Mouse (Mus musculus): ENCODE results near the gene Mast3. TPM values are rescaled to one million over a fixed set of nuclear protein-coding genes. Genes with fewer than 3 reads are reported as not detected.

The Mast3 gene
- total RNA-seq, 1 experiment from 2014 or later = 27.4 TPM

DNA sequence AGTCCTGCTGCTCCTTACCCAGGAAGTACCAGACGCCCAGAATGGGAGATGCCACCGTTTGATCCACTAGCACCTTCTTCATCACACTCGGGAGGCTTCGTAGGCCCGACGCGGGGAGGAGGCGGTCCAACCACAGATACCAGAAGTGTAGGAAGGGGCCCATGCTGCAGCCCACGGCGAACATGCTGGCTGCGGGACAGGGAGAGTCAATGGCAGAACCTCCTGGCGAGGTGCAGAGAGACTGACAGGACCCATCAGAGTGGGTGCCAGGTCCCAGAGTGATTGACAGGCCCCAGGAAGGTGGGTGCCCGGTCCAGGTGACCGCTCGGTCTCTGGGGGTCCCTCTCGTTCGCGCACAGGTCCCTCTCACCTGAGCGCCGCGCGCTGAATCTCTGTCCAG, 44.5 kb downstream of the Mast3 start:
- no peak for DNase-seq

DNA sequence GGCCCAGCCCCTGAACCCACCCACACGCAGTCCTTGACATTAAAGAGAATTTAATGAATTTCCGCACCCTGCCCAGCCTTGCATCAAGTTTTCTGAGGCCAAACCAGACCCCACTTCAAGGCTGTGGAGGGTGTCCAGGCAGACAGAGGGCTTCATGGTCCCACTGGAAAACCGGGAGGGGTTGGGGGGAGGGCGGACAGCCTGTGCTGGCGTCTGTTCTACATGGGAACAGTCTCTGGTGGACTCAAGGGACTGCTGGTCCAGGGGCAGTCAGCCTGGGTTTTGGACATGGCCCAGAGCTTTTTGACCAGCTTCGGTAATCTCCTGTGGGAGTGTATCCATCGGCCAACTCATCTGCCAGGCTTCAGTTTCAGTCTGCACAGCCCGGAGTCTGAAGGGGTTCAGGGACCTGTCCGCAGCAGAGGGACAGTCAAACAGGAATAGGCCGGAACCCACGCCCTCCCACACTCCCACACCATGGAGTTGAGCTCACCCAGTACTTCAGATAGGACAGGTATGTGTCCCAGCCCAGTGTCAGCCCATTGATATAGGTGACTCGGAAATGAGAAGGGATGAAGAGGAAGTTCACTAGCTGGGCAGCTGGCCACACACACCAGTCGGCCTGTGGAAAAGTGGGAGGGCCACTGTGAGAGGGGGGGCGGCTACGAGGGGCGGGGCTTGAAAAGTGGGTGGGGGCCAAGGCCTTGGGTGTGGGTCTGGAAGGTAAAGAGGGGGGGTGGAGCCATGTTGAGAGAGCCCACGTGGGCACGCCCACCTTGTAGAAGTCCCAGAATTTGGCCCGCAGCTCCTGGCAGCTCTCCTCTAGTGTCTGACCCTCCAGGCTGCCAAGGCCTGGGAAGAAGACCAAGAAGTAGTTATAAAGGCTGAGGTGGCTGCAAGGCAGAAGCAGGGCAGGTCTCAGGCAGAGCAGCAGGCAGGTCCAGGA, 46.0 kb downstream of the Mast3 start:
- peak; percentile 75 for DNase-seq

DNA sequence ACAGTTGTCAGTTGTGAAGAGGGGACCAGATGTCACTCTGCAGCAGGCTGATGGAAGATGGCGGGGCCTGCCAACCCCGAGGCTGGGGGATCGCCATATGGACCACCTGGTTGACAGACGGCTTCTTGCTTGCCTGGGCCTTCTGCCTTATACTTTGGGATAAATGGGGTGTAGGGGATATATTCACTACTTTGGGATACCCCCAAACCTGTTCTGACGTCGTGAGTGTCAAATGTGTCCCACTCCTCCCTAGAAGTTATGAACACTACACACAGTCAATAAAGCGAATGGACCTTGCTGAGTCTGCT, 46.6 kb downstream of the Mast3 start:
- DNase-seq = no peak

DNA sequence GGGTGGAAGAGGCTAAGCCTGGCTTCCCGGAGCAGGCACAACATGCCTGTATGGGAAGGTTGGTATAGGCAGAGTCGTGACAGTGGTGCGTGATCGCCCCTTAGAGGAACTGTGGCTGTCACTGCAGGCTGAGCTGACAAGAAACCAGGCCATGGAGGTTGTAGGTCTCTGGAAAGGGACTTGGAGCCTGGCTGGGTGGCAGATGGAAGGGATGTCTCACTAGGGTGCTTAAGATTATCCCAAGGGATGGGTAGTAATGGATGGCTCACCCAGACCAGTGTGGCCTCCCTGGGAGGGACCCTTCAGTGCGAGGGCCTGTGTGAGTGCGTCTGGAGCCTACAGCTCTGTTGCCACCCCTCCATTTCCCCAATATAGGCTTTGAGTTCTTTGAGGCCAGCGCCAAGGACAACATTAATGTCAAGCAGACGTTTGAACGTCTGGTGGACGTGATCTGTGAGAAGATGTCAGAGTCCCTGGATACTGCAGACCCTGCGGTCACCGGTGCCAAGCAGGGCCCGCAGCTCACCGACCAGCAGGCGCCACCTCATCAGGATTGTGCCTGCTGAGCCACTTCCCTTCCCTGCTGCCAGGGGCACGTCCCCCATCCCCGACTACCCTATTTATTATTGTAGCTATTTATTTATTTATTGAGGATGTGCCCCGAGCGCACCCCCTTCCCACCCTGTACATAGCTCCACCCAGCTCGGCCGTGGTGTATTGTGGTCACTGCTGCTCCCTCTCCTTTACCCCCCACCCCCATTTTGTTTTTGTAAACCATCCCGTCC, 47.1 kb downstream of the Mast3 start:
- no peak for DNase-seq

DNA sequence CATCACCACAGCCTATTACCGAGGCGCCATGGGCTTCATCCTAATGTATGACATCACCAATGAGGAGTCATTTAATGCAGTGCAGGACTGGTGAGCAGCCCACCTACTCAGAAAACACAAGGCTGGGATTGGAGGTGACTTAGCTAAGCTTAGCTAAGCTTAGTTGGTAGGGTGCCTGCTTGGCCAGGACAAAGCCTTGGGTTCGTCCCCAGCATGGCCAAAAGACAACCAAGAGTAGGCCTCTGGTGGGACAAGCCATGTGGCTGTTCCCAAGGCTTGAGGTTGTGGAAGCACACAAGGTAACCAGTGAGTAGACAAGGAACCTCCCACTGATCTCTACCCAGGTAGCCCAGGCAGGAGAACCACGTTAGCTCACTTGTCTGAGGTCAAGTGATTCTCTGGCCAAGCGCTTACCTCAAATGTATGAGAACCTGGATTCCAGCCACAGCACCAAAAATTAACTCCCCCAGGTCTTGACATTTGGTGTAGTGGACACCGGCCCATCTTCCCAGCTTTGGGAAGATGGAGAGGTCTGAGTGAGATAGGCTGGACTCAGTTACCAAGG, 48.3 kb downstream of the Mast3 start:
- DNase-seq = no peak

DNA sequence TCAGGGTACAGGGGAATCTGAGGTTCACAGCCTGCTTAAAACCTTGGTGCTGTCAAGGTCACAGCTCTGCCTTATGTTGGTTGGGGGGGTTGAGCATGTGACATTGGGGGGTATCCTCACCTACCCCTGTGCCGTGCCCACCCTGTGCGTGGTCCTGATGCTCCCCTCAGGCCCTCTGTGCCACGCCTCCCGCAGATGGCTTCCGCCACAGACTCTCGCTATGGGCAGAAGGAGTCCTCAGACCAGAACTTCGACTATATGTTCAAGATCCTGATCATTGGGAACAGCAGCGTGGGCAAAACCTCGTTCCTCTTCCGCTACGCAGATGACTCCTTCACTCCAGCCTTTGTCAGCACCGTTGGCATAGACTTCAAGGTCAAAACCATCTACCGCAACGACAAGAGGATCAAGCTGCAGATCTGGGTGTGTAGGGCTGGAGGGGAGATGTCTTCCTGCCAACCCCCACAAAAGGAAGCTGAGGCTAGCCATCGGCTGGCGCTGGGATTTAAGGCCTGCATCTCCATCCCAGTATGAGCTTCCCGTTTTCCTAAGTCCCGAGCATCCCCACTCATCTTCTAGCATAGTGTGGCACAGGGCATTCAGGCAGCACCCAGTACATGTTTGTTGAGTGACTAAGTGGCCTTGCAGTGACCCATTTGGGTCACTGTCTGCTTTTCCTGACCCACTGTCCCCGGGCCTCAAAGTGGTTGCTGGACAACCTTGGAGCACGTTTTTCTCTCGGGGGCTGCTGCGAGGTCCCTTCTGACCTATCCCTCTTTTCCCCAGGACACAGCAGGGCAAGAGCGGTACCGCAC, 49.0 kb downstream of the Mast3 start:
- DNase-seq = no peak

DNA sequence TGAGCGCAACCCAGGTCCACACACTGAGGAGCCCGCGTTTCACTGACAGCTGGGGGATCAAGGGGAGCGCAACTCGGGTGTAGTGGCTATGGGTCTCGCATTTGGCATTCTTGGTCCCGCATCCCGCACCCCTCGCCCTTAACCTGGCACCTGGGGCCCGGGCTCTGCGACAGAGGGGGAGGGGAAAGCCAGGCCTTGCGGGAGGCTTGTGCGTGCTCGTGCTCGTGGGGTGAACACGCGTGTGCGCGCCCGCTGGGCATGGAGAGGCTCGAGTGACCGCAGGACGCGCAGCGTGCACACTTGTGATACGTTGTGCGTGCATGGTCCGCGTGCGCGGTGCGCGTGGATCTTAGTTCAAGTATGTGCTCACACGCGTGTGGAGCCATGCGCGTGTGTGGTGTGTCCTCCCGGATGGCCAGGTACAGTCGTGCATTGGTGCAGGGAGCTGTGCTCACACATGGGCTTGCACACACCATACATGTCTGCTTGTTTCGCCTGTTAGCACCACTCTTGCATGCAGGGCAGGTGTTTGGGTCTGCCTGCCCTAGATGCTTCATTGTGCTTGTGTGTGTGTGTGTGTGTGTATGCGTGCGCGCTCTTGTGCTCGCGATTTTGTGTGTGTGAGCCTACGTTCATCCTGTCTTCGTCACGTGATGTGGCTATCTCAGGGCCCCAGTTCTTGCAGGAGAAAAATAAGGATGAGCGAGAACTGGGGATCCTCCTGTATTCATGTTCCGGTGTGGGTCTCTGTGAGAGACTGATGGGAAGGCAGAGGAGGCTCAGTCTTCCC, 49.8 kb downstream of the Mast3 start:
- DNase-seq = peak; percentile 66

DNA sequence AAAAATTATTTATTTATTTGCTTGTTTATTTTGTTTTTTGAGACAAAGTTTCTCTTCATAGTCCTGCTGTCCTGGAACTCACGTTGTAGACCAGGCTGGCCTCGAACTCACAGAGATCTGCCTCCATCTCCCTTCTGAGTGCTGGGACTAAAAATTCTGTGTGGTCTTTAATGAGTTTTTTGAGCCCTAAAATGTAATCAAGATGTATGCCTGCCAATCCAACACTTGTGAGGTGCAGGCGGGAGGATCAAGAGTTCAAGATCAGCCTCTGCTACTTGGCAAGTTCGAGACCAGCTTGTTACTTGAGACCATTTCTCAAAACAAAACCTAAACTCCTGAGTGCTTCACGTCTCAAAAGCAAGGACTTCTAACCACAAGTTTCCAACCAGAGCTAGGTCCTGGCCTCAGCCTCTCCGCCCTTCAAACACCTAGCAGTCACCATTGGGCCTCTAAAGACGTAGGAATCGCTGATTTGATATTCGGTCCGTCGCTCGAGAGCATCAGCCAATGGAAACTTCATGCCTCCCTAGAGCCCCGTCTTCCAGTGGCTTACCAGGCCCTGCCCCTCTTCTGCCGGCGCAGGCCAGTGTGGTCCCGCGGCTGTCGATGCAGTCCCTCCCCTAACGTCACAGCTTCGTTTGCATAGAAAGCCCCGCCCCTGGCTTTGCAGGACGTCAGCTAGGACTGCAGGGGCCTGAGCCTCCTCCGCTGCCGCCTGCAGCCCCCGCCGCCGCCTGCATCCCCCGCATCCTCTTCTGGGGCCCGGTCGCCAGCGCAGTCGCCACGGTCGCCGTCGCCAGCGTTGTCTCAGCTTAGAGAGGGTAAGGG, 50.6 kb downstream of the Mast3 start, which contains the start of gene Rab3a:
Gene Rab3a, plus strand, starts transcription at position 637 of the 828 bp plus-strand sequence.
- DNase-seq = peak; percentile 94

DNA sequence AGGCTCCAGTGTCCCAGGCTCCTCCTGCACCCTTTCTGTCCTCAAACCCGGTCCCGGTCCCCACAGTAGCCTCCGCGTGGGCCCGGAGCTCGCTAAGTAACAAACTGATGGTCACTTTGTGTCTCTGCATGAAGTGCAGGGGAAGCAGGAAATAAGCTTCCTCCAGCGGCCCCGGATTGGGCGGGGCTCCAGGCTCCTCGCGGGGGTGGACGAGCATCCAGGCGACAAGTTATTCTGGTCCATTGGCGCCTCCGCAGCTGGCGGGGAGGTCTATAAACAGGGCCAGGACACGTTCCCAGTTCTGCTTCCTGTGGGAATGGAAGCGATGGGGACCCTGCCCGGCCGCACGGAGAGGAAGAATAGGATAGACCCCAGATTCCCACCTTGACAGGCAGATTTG, 51.7 kb downstream of the Mast3 start:
- DNase-seq = peak; percentile 79

DNA sequence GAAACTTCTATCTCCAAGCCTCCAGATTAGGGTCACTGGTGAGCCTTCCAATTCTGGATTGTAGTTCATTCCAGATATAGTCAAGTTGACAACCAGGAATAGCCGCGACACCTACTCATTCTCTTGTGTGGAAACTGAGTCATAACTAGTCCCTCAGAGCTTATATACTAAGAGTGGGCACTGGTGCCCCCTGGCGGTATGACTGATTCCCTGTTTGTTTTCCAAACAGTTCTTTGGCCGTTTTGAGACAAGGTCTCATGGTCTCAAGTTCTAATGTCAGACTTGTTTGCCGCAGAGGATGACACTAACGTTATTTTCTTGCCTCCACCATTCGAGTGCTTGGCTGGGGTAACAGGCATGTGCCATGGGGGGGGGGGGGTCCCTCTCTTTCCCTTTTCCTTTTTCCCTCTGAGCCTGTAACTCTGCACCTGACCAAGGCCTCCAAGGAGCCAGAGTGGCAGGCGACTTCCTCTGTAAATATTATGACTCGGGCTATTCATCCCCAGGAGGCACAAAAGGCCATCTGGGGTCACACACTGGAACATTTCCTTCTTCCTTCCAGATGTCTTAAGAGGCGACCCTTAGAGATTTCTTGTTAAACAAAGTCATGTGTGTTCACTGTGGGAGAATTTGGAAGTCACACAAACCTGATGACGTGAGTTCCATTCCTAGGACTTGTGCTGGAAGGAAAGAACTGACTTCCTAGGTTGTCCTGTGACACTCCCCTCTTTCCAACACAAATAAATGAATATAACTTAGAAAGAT, 52.7 kb downstream of the Mast3 start:
- DNase-seq = peak; percentile 83

DNA sequence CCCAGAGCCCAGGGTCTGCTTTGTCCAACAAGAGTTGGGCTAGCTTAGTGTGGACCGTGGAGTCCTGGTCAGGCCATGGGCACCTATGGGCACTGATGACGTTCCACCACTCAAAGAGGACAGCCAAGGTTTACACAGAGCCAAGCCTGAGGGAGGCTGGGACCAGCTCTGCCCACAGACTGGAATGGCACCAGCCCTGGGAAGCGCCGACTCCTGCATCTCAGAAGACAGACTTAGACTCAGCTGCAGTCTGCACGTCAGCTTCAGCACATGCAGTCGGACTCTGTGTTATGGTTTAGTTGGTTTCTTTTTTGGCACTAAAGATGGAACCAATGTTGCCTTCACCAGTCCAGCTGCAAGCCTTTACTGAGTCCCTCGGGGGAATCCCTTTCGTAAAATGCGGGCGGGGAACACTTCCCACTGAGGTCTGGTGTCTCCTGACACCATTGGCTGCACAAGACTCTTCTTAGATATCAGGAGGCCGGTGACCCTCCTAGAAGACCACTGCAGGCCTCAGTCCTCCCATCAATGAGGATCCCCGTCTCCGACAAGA, 54.6 kb downstream of the Mast3 start:
- DNase-seq = no peak

DNA sequence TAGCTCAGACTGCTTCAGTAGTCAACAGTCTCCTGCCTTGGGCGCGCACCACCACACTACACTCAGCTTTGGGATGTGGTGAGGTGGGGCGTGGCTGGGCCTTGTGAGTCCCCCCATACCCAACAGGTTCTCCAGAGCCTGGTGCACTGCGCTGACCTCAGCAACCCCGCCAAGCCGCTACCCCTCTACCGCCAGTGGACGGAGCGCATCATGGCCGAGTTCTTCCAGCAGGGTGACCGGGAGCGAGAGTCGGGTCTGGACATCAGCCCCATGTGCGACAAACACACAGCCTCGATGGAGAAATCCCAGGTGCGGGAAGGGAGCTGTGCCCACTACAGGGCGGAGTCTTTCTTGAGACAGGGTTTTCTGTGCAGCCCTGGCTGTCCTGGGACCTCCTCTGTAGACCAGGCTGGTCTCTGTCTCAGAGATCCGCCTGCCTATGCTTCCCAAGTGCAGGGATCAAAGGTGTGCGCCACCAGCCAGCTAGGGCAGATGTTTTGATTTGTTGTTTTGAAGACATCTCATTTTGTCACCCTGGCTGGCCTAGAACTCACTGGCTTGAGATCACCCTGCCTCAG, 55.7 kb downstream of the Mast3 start:
- no peak for DNase-seq

DNA sequence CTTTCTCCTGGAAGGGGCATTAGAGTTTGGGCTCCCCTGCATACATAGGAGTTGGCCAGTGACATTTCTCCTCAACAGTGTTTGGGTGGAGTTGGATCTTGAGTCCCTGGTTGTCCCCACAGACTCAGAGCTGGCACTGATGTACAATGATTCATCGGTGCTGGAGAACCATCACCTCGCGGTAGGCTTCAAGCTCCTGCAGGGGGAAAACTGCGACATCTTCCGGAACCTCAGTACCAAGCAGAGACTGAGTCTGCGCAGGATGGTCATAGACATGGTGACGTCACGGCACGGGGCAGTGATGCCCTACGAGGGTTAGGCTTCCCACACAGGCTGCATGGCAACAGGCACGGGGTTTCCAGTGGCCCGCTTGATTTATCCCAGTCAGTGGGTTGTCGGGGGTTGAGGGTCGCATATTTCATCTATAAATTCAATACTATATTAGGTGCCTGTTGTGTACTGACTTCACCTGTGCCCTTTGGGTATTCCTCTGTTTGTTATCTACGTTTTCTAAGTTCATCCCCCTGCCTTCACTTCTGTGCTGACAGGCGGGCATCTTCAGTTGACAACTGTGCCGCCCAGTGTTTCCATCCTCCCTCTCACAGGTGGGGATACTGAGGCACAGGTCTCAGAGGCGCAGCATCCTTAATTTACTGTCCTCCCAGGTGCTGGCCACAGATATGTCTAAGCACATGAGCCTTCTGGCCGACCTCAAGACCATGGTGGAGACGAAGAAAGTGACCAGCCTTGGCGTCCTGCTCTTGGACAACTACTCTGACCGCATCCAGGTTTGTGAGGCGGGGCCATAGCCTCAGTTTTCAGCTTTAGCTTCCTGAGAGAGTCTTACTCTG, 56.4 kb downstream of the Mast3 start:
- DNase-seq = no peak

DNA sequence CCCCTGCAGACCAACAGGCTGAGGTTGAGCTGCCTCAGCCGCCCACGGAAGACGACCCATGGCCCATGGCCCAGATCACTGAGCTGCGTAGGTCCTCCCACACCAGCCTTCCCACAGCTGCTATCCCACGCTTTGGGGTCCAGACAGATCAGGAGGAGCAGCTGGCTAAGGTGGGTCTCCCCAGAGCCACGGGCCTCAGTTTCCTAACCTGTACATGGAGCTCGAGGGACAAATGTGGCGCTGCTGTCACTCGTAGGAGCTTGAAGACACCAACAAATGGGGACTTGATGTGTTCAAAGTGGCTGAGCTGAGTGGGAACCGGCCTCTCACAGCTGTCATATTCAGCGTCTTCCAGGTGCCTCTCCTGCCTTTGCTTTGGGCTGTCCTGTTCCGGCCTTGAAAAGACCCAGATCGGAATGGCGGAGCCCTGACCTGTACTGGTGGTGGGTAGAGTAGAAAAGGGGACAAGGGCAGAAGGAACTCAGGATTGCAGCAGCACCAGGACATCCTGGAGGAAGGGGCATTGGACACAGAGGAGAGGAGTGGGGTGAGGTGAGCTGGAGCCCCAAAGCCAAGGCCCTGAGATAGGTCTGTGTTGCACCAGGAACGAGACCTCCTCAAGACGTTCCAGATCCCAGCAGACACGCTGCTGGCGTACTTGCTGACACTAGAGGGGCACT, 57.5 kb downstream of the Mast3 start:
- DNase-seq = no peak

DNA sequence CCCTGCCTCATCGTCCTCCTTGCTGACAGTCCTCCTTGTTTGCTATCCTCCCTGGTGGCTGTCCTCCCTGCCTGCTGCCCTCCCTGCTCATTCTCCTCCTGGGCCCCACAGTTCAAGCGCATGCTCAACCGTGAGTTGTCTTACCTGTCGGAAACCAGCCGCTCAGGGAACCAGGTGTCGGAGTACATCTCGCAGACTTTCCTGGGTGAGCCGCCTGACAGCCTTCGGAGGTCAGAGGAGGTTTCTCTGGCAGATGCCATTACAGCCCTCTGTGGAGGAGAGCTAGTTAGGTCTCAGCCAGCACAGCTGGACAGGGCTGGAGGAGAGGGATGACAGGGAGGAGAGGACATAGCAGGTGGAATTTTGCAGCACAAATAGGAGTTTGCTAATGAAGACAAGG, 58.2 kb downstream of the Mast3 start:
- DNase-seq = no peak

DNA sequence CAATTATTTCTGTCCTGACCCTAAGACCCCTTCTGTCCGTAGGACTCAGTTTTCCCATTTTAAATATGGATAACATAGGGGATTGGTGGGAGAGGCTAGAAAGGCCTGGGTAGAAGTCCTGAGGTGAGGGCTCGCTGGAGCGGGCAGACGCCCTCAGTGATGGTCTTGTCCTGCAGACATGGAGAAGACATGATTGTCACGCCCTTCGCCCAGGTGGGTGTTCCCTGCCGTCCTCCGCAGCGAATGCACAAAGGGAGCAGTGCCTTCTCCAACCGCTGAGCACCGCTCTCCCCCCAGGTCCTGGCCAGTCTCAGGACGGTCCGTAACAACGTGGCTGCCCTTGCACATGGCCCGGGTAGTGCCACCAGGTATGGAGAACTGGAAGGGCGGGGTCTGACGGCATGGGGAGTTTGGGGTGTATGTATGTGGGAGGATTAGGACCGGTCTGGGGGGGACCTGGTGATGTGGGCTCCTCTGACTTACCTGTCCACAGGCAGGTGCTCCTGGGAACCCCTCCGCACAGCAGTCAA, 59.1 kb downstream of the Mast3 start:
- no peak for DNase-seq

DNA sequence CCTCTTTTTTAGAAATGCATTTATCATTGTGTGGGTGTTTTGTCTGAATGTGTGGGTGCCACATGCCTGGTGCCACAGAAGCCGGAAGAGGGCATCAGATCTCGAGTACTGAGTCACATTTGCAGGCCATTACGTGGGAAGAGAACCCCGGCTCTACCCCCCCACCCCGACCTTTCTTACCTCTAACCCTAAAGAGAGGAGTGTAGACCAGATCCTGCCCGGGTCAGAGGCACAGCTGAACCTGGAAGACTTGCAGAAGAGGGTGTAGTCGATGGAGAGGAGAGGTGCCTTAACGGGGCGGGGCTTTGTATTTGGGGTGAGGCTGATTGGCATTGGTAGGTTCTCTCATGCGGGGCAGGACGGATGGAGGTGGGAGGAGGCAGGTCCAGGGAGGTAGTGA, 60.0 kb downstream of the Mast3 start:
- no peak for DNase-seq

Data from adrenal gland, postnatal 25 days (tissue).